Mouse (Mus musculus): ENCODE results near the gene Aldh1a1. TPM values are rescaled to one million over a fixed set of nuclear protein-coding genes. Genes with fewer than 3 reads are reported as not detected.

Gene Aldh1a1
- polyA plus RNA-seq (2015; fragmentation: Nextera tagmentation; extraction: Ambion mirVana), result 4.0 and 4.1 TPM in 2 replicates

GRCm38 (mm10) chr19:20492491-20492890 lies at the start of gene Aldh1a1:
Aldh1a1 (plus strand) TSS chr19:20492715.
- 58% methylated on average over 2 of the region's 2 CpGs for WGBS
- no peaks in the 10 kb centered on the region for H3K36me3 ChIP-seq (ENCODE audit: insufficient read depth, low read length)
- H3K4me3 ChIP-seq (replicated peaks; ENCODE audit: low read depth, low read length), result no peak within 1 kb of the TSS

GRCm38 (mm10) chr19:20447807-20448206 lies 44.7 kb upstream of the Aldh1a1 start:
- WGBS, result 64% methylated on average over 2 of the region's 2 CpGs
- no peaks in the 10 kb centered on the region for H3K27me3 ChIP-seq (ENCODE audit: insufficient read depth, low read length)
- H3K9ac ChIP-seq (ENCODE audit: low read depth, low read length), result no peak overlapping the region
- DNase-seq (ENCODE audit: low spot score) (no peak), ATAC-seq (replicated peaks; ENCODE audit: low FRiP score, low read depth) (no peak)
- H3K9me3 ChIP-seq (replicated peaks; ENCODE audit: low read length), result no peaks in the 10 kb centered on the region
- no peaks in the 10 kb centered on the region for H3K36me3 ChIP-seq (ENCODE audit: insufficient read depth, low read length)
- H3K4me3 ChIP-seq (replicated peaks; ENCODE audit: low read depth, low read length), result no peak overlapping the region
- H3K27ac ChIP-seq, result no peak overlapping the region
- no peak overlapping the region for H3K4me2 ChIP-seq (ENCODE audit: low read length)
- H3K4me1 ChIP-seq (replicated peaks; ENCODE audit: insufficient read depth, low read length), result no peaks in the 10 kb centered on the region
- no peak for TF ChIP-seq CTCF (IDR thresholded peaks at IDR 0.05; ENCODE audit: low read depth)

More at GRCm38 (mm10) chr19:20492491-20492890, at the start of gene Aldh1a1:
- TF ChIP-seq CTCF (IDR thresholded peaks at IDR 0.05; ENCODE audit: low read depth), result no peak
- no peak within 1 kb of the TSS for H3K27ac ChIP-seq
- no peak within 1 kb of the TSS for H3K9ac ChIP-seq (ENCODE audit: low read depth, low read length)
- H3K9me3 ChIP-seq (replicated peaks; ENCODE audit: low read length), result no peaks in the 10 kb centered on the region
- DNase-seq (ENCODE audit: low spot score), result no peak
- H3K27me3 ChIP-seq (ENCODE audit: insufficient read depth, low read length), result no peaks in the 10 kb centered on the region
- H3K4me1 ChIP-seq (replicated peaks; ENCODE audit: insufficient read depth, low read length), result no peaks in the 10 kb centered on the region
- ATAC-seq (replicated peaks; ENCODE audit: low FRiP score, low read depth), result no peak
- no peak within 1 kb of the TSS for H3K4me2 ChIP-seq (ENCODE audit: low read length)

GRCm38 (mm10) chr19:20449546-20449945 lies 43.0 kb upstream of the Aldh1a1 start:
- H3K9me3 ChIP-seq (replicated peaks; ENCODE audit: low read length), result no peaks in the 10 kb centered on the region
- H3K27me3 ChIP-seq (ENCODE audit: insufficient read depth, low read length), result no peaks in the 10 kb centered on the region
- H3K4me3 ChIP-seq (replicated peaks; ENCODE audit: low read depth, low read length), result no peak overlapping the region
- ATAC-seq (replicated peaks; ENCODE audit: low FRiP score, low read depth), result no peak
- H3K36me3 ChIP-seq (ENCODE audit: insufficient read depth, low read length), result no peaks in the 10 kb centered on the region
- no peak overlapping the region for H3K9ac ChIP-seq (ENCODE audit: low read depth, low read length)
- peak; percentile 75 for TF ChIP-seq CTCF (IDR thresholded peaks at IDR 0.05; ENCODE audit: low read depth)
- H3K4me2 ChIP-seq (ENCODE audit: low read length), result no peak overlapping the region
- DNase-seq (ENCODE audit: low spot score), result peak; percentile 58
- no peaks in the 10 kb centered on the region for H3K4me1 ChIP-seq (replicated peaks; ENCODE audit: insufficient read depth, low read length)
- no peak overlapping the region for H3K27ac ChIP-seq

GRCm38 (mm10) chr19:20451045-20451444 lies 41.5 kb upstream of the Aldh1a1 start:
- Histone ChIP-seq H3K27me3 (ENCODE audit: insufficient read depth, low read length) (no peaks in the 10 kb centered on the region), H3K9ac (ENCODE audit: low read depth, low read length) (no peak overlapping the region), H3K36me3 (ENCODE audit: insufficient read depth, low read length) (no peaks in the 10 kb centered on the region), H3K4me2 (ENCODE audit: low read length) (no peak overlapping the region), H3K4me1 (replicated peaks; ENCODE audit: insufficient read depth, low read length) (no peaks in the 10 kb centered on the region), H3K27ac (no peak overlapping the region), H3K4me3 (replicated peaks; ENCODE audit: low read depth, low read length) (no peak overlapping the region), H3K9me3 (replicated peaks; ENCODE audit: low read length) (no peaks in the 10 kb centered on the region)
- WGBS, result 81% methylated on average over 7 of the region's 7 CpGs
- TF ChIP-seq CTCF (IDR thresholded peaks at IDR 0.05; ENCODE audit: low read depth), result no peak
- DNase-seq (ENCODE audit: low spot score), result no peak
- ATAC-seq (replicated peaks; ENCODE audit: low FRiP score, low read depth), result no peak

- Histone ChIP-seq H3K4me1 (replicated peaks; ENCODE audit: insufficient read depth, low read length) (no peaks in the 10 kb centered on the region), H3K4me3 (replicated peaks; ENCODE audit: low read depth, low read length) (no peak overlapping the region), H3K9ac (ENCODE audit: low read depth, low read length) (no peak overlapping the region), H3K27ac (no peak overlapping the region), H3K27me3 (ENCODE audit: insufficient read depth, low read length) (no peaks in the 10 kb centered on the region), H3K36me3 (ENCODE audit: insufficient read depth, low read length) (no peaks in the 10 kb centered on the region), H3K9me3 (replicated peaks; ENCODE audit: low read length) (no peaks in the 10 kb centered on the region), H3K4me2 (ENCODE audit: low read length) (no peak overlapping the region)
- DNase-seq (ENCODE audit: low spot score), result no peak
- 56% methylated on average over 1 of the region's 1 CpGs for WGBS
- ATAC-seq (replicated peaks; ENCODE audit: low FRiP score, low read depth), result no peak
- TF ChIP-seq CTCF (IDR thresholded peaks at IDR 0.05; ENCODE audit: low read depth), result no peak
Observed at GRCm38 (mm10) chr19:20484497-20484896, 8.0 kb upstream of the Aldh1a1 start.

- Histone ChIP-seq H3K9me3 (replicated peaks; ENCODE audit: low read length) (no peaks in the 10 kb centered on the region), H3K27me3 (ENCODE audit: insufficient read depth, low read length) (no peaks in the 10 kb centered on the region), H3K9ac (ENCODE audit: low read depth, low read length) (no peak overlapping the region), H3K27ac (no peak overlapping the region), H3K36me3 (ENCODE audit: insufficient read depth, low read length) (no peaks in the 10 kb centered on the region), H3K4me3 (replicated peaks; ENCODE audit: low read depth, low read length) (no peak overlapping the region), H3K4me2 (ENCODE audit: low read length) (no peak overlapping the region), H3K4me1 (replicated peaks; ENCODE audit: insufficient read depth, low read length) (no peaks in the 10 kb centered on the region)
- DNase-seq (ENCODE audit: low spot score) (no peak), ATAC-seq (replicated peaks; ENCODE audit: low FRiP score, low read depth) (no peak)
- no peak for TF ChIP-seq CTCF (IDR thresholded peaks at IDR 0.05; ENCODE audit: low read depth)
- WGBS, result 65% methylated on average over 4 of the region's 4 CpGs
Observed at GRCm38 (mm10) chr19:20491950-20492349, 565 bp upstream of the Aldh1a1 start.

GRCm38 (mm10) chr19:20496476-20496875 lies 4.0 kb downstream of the Aldh1a1 start:
- Histone ChIP-seq H3K4me2 (ENCODE audit: low read length) (no peak overlapping the region), H3K27ac (no peak overlapping the region), H3K9me3 (replicated peaks; ENCODE audit: low read length) (no peaks in the 10 kb centered on the region), H3K36me3 (ENCODE audit: insufficient read depth, low read length) (no peaks in the 10 kb centered on the region), H3K4me1 (replicated peaks; ENCODE audit: insufficient read depth, low read length) (no peaks in the 10 kb centered on the region), H3K9ac (ENCODE audit: low read depth, low read length) (no peak overlapping the region), H3K4me3 (replicated peaks; ENCODE audit: low read depth, low read length) (no peak overlapping the region), H3K27me3 (ENCODE audit: insufficient read depth, low read length) (no peaks in the 10 kb centered on the region)
- DNase-seq (ENCODE audit: low spot score) (no peak), ATAC-seq (replicated peaks; ENCODE audit: low FRiP score, low read depth) (no peak)
- no peak for TF ChIP-seq CTCF (IDR thresholded peaks at IDR 0.05; ENCODE audit: low read depth)
